Mouse (Mus musculus): ENCODE measurements at regions not wholly inside any gene's neighbourhood (a gene's known extent, or its start where the extent isn't known, plus 50 kb on each side); places are given as distances from the start of the nearest gene placed in this dataset.

- no peak overlapping the region for H3K4me3 ChIP-seq (ENCODE audit: insufficient read depth, low read depth, low read length)
- 91% methylated on average over 2 of the region's 2 CpGs for WGBS
- no peak for TF ChIP-seq POLR2A (IDR thresholded peaks at IDR 0.05; ENCODE audit: extremely low read depth, insufficient read depth, low read length)
- TF ChIP-seq CTCF (IDR thresholded peaks at IDR 0.05; ENCODE audit: low read depth, low read length): no peak
- H3K9ac ChIP-seq (ENCODE audit: low read depth, low read length): no peak overlapping the region
- H3K27ac ChIP-seq (replicated peaks; ENCODE audit: insufficient read depth, low read depth, low read length): no peak overlapping the region
- no peaks in the 10 kb centered on the region for H3K36me3 ChIP-seq (ENCODE audit: control insufficient read depth, insufficient read depth, low read length)
- H3K27me3 ChIP-seq (ENCODE audit: control insufficient read depth, insufficient read depth, low read length): no peaks in the 10 kb centered on the region
- no peaks in the 10 kb centered on the region for H3K79me2 ChIP-seq (ENCODE audit: control insufficient read depth, insufficient read depth, low read length)
- peaks cover 6% of the 10 kb centered on the region; the same call in 1 of the 2 replicates for H3K4me1 ChIP-seq (ENCODE audit: control insufficient read depth, insufficient read depth, low read length)
- no peak for DNase-seq (ENCODE audit: extremely low read depth, low read depth, low spot score)
These were observed 147.8 kb upstream of the Cdh5 start for GRCm38 (mm10) chr8:103953586-103953985.

GRCm38 (mm10) chr8:103955568-103956260, 145.7 kb upstream of the Cdh5 start:
- Histone ChIP-seq H3K4me1 (ENCODE audit: control insufficient read depth, insufficient read depth, low read length) (peaks cover 6% of the 10 kb centered on the region; the same call in 1 of the 2 replicates), H3K27ac (replicated peaks; ENCODE audit: insufficient read depth, low read depth, low read length) (no peak overlapping the region), H3K4me3 (ENCODE audit: insufficient read depth, low read depth, low read length) (no peak overlapping the region), H3K9ac (ENCODE audit: low read depth, low read length) (no peak overlapping the region), H3K36me3 (ENCODE audit: control insufficient read depth, insufficient read depth, low read length) (no peaks in the 10 kb centered on the region), H3K79me2 (ENCODE audit: control insufficient read depth, insufficient read depth, low read length) (no peaks in the 10 kb centered on the region), H3K27me3 (ENCODE audit: control insufficient read depth, insufficient read depth, low read length) (no peaks in the 10 kb centered on the region)
- TF ChIP-seq CTCF (IDR thresholded peaks at IDR 0.05; ENCODE audit: low read depth, low read length) (no peak), POLR2A (IDR thresholded peaks at IDR 0.05; ENCODE audit: extremely low read depth, insufficient read depth, low read length) (no peak)
- 50% methylated on average over 4 of the region's 4 CpGs for WGBS
- peak; percentile 89 for DNase-seq (ENCODE audit: extremely low read depth, low read depth, low spot score)

- H3K27me3 ChIP-seq (ENCODE audit: control insufficient read depth, insufficient read depth, low read length): no peaks in the 10 kb centered on the region
- WGBS: 64% methylated on average over 7 of the region's 7 CpGs
- H3K27ac ChIP-seq (replicated peaks; ENCODE audit: insufficient read depth, low read depth, low read length): no peak overlapping the region
- no peaks in the 10 kb centered on the region for H3K36me3 ChIP-seq (ENCODE audit: control insufficient read depth, insufficient read depth, low read length)
- H3K4me1 ChIP-seq (ENCODE audit: control insufficient read depth, insufficient read depth, low read length): no peaks in the 10 kb centered on the region
- no peak for DNase-seq (ENCODE audit: extremely low read depth, low read depth, low spot score)
- H3K79me2 ChIP-seq (ENCODE audit: control insufficient read depth, insufficient read depth, low read length): no peaks in the 10 kb centered on the region
- no peak overlapping the region for H3K4me3 ChIP-seq (ENCODE audit: insufficient read depth, low read depth, low read length)
- H3K9ac ChIP-seq (ENCODE audit: low read depth, low read length): no peak overlapping the region
- TF ChIP-seq POLR2A (IDR thresholded peaks at IDR 0.05; ENCODE audit: extremely low read depth, insufficient read depth, low read length) (no peak), CTCF (IDR thresholded peaks at IDR 0.05; ENCODE audit: low read depth, low read length) (no peak)
These were observed 137.0 kb upstream of the Cdh5 start for GRCm38 (mm10) chr8:103964293-103964918.

- DNase-seq (ENCODE audit: extremely low read depth, low read depth, low spot score): no peak
- Histone ChIP-seq H3K9ac (ENCODE audit: low read depth, low read length) (no peak overlapping the region), H3K27ac (replicated peaks; ENCODE audit: insufficient read depth, low read depth, low read length) (no peak overlapping the region), H3K27me3 (ENCODE audit: control insufficient read depth, insufficient read depth, low read length) (no peaks in the 10 kb centered on the region), H3K79me2 (ENCODE audit: control insufficient read depth, insufficient read depth, low read length) (no peaks in the 10 kb centered on the region), H3K4me1 (ENCODE audit: control insufficient read depth, insufficient read depth, low read length) (no peaks in the 10 kb centered on the region), H3K36me3 (ENCODE audit: control insufficient read depth, insufficient read depth, low read length) (no peaks in the 10 kb centered on the region), H3K4me3 (ENCODE audit: insufficient read depth, low read depth, low read length) (no peak overlapping the region)
- 79% methylated on average over 5 of the region's 5 CpGs for WGBS
- TF ChIP-seq CTCF (IDR thresholded peaks at IDR 0.05; ENCODE audit: low read depth, low read length): no peak
- TF ChIP-seq POLR2A (IDR thresholded peaks at IDR 0.05; ENCODE audit: extremely low read depth, insufficient read depth, low read length): no peak
These were observed 131.5 kb upstream of the Cdh5 start for GRCm38 (mm10) chr8:103969929-103970328.

GRCm38 (mm10) chr8:103970511-103970910, 130.9 kb upstream of the Cdh5 start:
- H3K4me3 ChIP-seq (ENCODE audit: insufficient read depth, low read depth, low read length): no peak overlapping the region
- no peak overlapping the region for H3K9ac ChIP-seq (ENCODE audit: low read depth, low read length)
- DNase-seq (ENCODE audit: extremely low read depth, low read depth, low spot score): no peak
- no peaks in the 10 kb centered on the region for H3K79me2 ChIP-seq (ENCODE audit: control insufficient read depth, insufficient read depth, low read length)
- no peaks in the 10 kb centered on the region for H3K27me3 ChIP-seq (ENCODE audit: control insufficient read depth, insufficient read depth, low read length)
- TF ChIP-seq POLR2A (IDR thresholded peaks at IDR 0.05; ENCODE audit: extremely low read depth, insufficient read depth, low read length): no peak
- no peak for TF ChIP-seq CTCF (IDR thresholded peaks at IDR 0.05; ENCODE audit: low read depth, low read length)
- WGBS: 78% methylated on average over 3 of the region's 3 CpGs
- H3K27ac ChIP-seq (replicated peaks; ENCODE audit: insufficient read depth, low read depth, low read length): no peak overlapping the region
- H3K36me3 ChIP-seq (ENCODE audit: control insufficient read depth, insufficient read depth, low read length): no peaks in the 10 kb centered on the region
- no peaks in the 10 kb centered on the region for H3K4me1 ChIP-seq (ENCODE audit: control insufficient read depth, insufficient read depth, low read length)

- Histone ChIP-seq H3K36me3 (ENCODE audit: control insufficient read depth, insufficient read depth, low read length) (no peaks in the 10 kb centered on the region), H3K9ac (ENCODE audit: low read depth, low read length) (no peak overlapping the region), H3K79me2 (ENCODE audit: control insufficient read depth, insufficient read depth, low read length) (no peaks in the 10 kb centered on the region), H3K4me3 (ENCODE audit: insufficient read depth, low read depth, low read length) (no peak overlapping the region), H3K27ac (replicated peaks; ENCODE audit: insufficient read depth, low read depth, low read length) (no peak overlapping the region), H3K4me1 (ENCODE audit: control insufficient read depth, insufficient read depth, low read length) (no peaks in the 10 kb centered on the region), H3K27me3 (ENCODE audit: control insufficient read depth, insufficient read depth, low read length) (no peaks in the 10 kb centered on the region)
- DNase-seq (ENCODE audit: extremely low read depth, low read depth, low spot score): no peak
- WGBS: 82% methylated on average over 4 of the region's 4 CpGs
- TF ChIP-seq CTCF (IDR thresholded peaks at IDR 0.05; ENCODE audit: low read depth, low read length): no peak
- no peak for TF ChIP-seq POLR2A (IDR thresholded peaks at IDR 0.05; ENCODE audit: extremely low read depth, insufficient read depth, low read length)
These were observed 130.5 kb upstream of the Cdh5 start for GRCm38 (mm10) chr8:103970966-103971365.
